8 mouse cellular contexts compared by ENCODE assay signal in the genomic region with DNA sequence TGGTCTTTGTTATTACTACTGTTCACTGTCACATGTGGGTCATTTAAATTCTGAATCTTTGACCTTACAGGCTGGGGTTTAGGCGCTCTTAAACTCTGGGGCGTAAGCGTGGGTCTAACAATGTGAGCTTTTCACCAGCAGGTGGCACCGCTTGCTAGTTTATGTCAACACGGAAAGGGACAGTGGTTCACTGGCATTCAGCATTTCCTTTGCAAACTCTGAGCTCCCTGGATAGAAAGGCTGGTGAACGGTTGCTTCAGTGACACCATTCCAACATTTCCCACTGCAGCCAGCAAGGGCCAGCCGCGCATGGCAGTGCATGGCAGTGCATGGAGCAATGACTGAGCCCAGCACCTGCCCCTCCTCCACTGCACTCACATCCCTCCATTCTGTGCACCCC. TPM values are rescaled to one million over a fixed set of nuclear protein-coding genes. Genes with fewer than 3 reads are reported as not detected.
A peak's percentile ranks its signal among the peaks of the same experiment; 100 is the strongest.
DNase-seq lines count a peak whose midpoint lies in the region; ATAC-seq lines count a peak whose summit lies in the region.

No protein-coding gene starts in this region.

- peak; percentile 35 for ATAC-seq in kidney, embryonic 16.5 days (ENCODE audit: low FRiP score, low TSS enrichment)
- ATAC-seq in liver, embryonic 11.5 days (replicated peaks; ENCODE audit: low FRiP score) = 0 out of 2 replicates have a peak, but pooled peaks have one; percentile 24

- no peak overlapping the region for H3K9ac ChIP-seq in kidney, embryonic 16.5 days (replicated peaks; ENCODE audit: low read length)
- no peak overlapping the region for H3K9ac ChIP-seq in liver, embryonic 11.5 days (ENCODE audit: low read depth, low read length)

- peak; percentile 41 to 63 for DNase-seq in CD8-positive naive resting alpha-beta T cell, adult 2 months (ENCODE audit: low read depth in 2 of 2, low spot score in 2 of 2)
- DNase-seq in adrenal gland, adult 2 months = peak; percentile 69
- peak; percentile 67 for DNase-seq in embryo, embryonic 11.5 days (ENCODE audit: low read depth, low spot score)
- peak; percentile 69 for DNase-seq in heart, adult 8-10 months (ENCODE audit: low spot score)
- DNase-seq in liver, embryonic 11.5 days (ENCODE audit: low spot score) = peak; percentile 62
- DNase-seq in neural tube, embryonic 10.5 days (ENCODE audit: extremely low spot score, low spot score) = peak; percentile 69
- peak; percentile 80 for DNase-seq in thymus, postnatal 0 days (ENCODE audit: low spot score)

- H3K27ac ChIP-seq in kidney, embryonic 16.5 days (ENCODE audit: low read length) = no peak overlapping the region
- H3K27ac ChIP-seq in liver, embryonic 11.5 days (ENCODE audit: low read depth, low read length) = no peak overlapping the region

- H3K4me1 ChIP-seq in kidney, embryonic 16.5 days (ENCODE audit: insufficient read depth, low read length) = peaks cover 35% of the 10 kb centered on the region
- peaks cover 29% of the 10 kb centered on the region for H3K4me1 ChIP-seq in liver, embryonic 11.5 days (replicated peaks; ENCODE audit: control insufficient read depth, insufficient read depth, low read length)

- no peak overlapping the region for H3K4me2 ChIP-seq in kidney, embryonic 16.5 days (replicated peaks; ENCODE audit: low read depth, low read length)
- H3K4me2 ChIP-seq in liver, embryonic 11.5 days = no peak overlapping the region

- H3K36me3 ChIP-seq in kidney, embryonic 16.5 days (ENCODE audit: insufficient read depth, low read length) = peaks cover 6% of the 10 kb centered on the region
- no peaks in the 10 kb centered on the region for H3K36me3 ChIP-seq in liver, embryonic 11.5 days (ENCODE audit: control insufficient read depth, insufficient read depth, low read length)

- H3K9me3 ChIP-seq in kidney, embryonic 16.5 days (ENCODE audit: low read length) = no peaks in the 10 kb centered on the region
- no peaks in the 10 kb centered on the region for H3K9me3 ChIP-seq in liver, embryonic 11.5 days (ENCODE audit: control insufficient read depth, low read length)

- H3K4me3 ChIP-seq in kidney, embryonic 16.5 days (ENCODE audit: low read length) = no peak overlapping the region
- H3K4me3 ChIP-seq in liver, embryonic 11.5 days (ENCODE audit: low read depth, low read length) = no peak overlapping the region

- no peaks in the 10 kb centered on the region for H3K27me3 ChIP-seq in kidney, embryonic 16.5 days (ENCODE audit: insufficient read depth, low read length)
- H3K27me3 ChIP-seq in liver, embryonic 11.5 days (replicated peaks; ENCODE audit: control insufficient read depth, insufficient read depth, low read length) = no peaks in the 10 kb centered on the region

- WGBS in kidney, embryonic 16.5 days = 5% methylated on average over 8 of the region's 8 CpGs
- 9% methylated on average over 8 of the region's 8 CpGs for WGBS in liver, embryonic 11.5 days

RNA-seq across cellular contexts. Expression of gene 1810049J17Rik, which starts 49.5 kb away (rescaled TPM):
- 1 to 10 TPM in 1 of 2 experiments, under 1 TPM in 1; 0.73 to 2.2 TPM for total RNA-seq in adrenal gland, adult 2 months (2021)
- 0.75 and 1.8 TPM in 2 replicates for polyA plus RNA-seq in adrenal gland, adult 2 months (2012; rRNA removed)
- under 1 TPM in 1 of 4 experiments, not detected in 3; 0.65 TPM for total RNA-seq in heart, adult 8-10 months (2022)
- 0.71 and 0.72 TPM in 2 replicates for polyA plus RNA-seq in kidney, embryonic 16.5 days (2015; fragmentation: Nextera tagmentation; extraction: Ambion mirVana)
- 0.58 and 1.3 TPM in 2 replicates for polyA plus RNA-seq in liver, embryonic 11.5 days (2014; fragmentation: Nextera tagmentation; extraction: Ambion mirVana)
- 1.6 and 2.0 TPM in 2 replicates for polyA plus RNA-seq in thymus, postnatal 0 days (2015; fragmentation: Nextera tagmentation; extraction: Ambion mirVana)

RNA-seq across cellular contexts. Expression of gene Golph3, which starts 49.9 kb away (rescaled TPM):
- 100 to 1,000 TPM; 127 to 150 TPM for total RNA-seq in adrenal gland, adult 2 months (2021)
- polyA plus RNA-seq in adrenal gland, adult 2 months (2012; rRNA removed) = 157 and 164 TPM in 2 replicates
- total RNA-seq in heart, adult 8-10 months (2022) = 10 to 100 TPM; 64.8 to 73.0 (median 72.5) TPM
- polyA plus RNA-seq in kidney, embryonic 16.5 days (2015; fragmentation: Nextera tagmentation; extraction: Ambion mirVana) = 81.5 and 84.7 TPM in 2 replicates
- polyA plus RNA-seq in liver, embryonic 11.5 days (2014; fragmentation: Nextera tagmentation; extraction: Ambion mirVana) = 93.0 and 107 TPM in 2 replicates
- polyA plus RNA-seq in thymus, postnatal 0 days (2015; fragmentation: Nextera tagmentation; extraction: Ambion mirVana) = 78.6 and 84.1 TPM in 2 replicates
